Mouse (Mus musculus): ENCODE measurements at regions not wholly inside any gene's neighbourhood (a gene's known extent, or its start where the extent isn't known, plus 50 kb on each side); places are given as distances from the start of the nearest gene placed in this dataset.

DNA sequence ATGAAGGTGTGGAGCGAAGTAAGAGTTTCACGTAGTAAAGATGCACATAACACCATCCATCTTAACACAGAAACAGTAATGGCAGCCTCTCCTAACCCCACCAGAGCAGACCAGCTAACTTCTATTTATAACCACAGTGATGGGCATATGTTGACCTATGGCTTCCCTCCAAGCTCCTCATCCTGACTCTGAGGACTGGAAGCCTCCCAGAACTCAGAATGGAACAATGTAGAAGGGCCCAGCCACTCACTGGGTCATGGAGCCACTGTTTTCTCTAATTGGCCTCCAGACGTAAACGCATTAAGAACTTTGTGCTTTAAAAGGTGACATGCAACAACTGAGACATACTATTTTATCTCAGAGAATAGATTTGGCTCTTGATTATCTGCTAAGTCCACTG lies 77.0 kb downstream of the Irs2 start:
- DNase-seq (ENCODE audit: low read depth), result no peak

DNA sequence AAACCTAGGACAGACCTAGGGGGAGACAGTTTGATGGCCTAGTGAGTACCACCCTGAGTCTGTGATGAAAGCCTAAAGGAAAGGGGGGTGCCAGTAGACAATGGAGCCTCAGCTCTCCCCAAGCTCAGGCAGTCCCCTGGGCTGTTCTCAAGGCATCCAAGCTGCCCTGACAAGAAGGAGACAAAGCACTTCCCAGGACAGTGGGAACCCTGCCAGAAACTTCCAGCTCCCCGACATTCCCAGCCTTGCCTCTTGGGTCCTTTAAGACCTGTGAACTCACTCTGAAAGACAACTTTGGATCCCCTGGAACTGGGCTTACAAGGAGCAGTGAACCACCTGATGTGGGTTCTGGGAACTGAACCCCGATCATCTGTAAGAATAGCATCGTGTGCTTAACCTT lies 79.4 kb downstream of the Irs2 start:
- DNase-seq (ENCODE audit: low read depth), result no peak

DNA sequence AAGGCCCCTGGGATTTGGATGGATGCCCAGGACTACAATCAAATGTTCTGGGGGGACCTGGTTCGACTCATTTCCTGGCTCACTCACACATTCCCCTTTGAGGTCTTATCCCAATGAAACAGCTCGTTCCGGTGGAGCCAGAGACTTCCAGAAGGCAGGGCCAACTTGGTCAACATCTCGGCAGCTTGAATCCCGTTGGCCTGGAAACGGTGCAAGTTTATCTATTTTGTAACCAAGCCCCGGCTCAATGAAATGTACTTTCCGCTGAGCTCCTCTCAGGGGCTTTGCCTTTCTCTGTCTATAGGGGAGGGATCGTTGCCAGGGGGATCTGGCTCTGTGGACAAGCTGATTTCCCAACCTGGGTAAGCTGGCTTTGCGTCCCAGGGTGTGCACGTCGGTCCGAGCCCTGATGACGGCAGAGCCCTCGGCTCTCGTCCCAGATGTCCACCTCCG lies 79.9 kb downstream of the Irs2 start:
- peak; percentile 61 for DNase-seq (ENCODE audit: low read depth)

DNA sequence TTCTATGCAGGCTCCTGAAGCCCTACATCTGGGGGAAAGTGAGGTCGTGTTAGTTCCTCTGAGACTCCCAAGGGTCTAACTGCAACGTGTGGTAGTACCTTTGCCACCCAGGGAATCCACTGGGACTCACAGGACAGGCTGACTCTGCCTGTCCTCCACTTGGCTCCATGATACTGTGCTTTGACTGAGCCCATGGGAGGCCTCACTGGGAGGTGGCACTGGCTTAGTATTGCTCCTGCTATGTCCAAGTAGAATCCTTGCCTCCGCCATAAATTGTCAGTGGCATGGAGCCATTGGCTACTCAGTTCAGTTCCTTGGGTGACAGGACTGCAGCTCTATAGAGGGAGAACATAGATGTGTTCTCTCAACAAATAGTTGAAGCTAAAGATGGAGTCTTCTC lies 81.1 kb downstream of the Irs2 start:
- DNase-seq (ENCODE audit: low read depth), result no peak

DNA sequence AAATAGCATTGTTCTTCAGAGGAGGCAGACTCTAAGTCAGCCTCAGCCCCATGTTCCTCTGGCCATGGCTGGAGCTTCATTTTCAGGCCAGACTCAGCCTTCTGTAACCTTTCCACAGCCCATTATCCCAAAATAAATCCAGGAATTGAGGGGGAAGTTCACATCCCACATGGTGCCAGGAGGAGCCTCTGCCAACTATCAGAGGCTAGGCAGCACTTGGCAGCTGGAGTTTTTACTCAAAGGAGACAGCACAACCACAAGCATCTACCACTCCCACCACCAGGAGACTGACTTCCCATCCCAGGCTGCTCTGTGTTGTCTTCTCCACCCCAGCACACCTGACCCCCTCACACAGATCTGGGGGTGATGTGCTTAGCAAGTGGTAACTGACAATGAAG lies 81.7 kb downstream of the Irs2 start:
- DNase-seq (ENCODE audit: low read depth), result peak; percentile 78

DNA sequence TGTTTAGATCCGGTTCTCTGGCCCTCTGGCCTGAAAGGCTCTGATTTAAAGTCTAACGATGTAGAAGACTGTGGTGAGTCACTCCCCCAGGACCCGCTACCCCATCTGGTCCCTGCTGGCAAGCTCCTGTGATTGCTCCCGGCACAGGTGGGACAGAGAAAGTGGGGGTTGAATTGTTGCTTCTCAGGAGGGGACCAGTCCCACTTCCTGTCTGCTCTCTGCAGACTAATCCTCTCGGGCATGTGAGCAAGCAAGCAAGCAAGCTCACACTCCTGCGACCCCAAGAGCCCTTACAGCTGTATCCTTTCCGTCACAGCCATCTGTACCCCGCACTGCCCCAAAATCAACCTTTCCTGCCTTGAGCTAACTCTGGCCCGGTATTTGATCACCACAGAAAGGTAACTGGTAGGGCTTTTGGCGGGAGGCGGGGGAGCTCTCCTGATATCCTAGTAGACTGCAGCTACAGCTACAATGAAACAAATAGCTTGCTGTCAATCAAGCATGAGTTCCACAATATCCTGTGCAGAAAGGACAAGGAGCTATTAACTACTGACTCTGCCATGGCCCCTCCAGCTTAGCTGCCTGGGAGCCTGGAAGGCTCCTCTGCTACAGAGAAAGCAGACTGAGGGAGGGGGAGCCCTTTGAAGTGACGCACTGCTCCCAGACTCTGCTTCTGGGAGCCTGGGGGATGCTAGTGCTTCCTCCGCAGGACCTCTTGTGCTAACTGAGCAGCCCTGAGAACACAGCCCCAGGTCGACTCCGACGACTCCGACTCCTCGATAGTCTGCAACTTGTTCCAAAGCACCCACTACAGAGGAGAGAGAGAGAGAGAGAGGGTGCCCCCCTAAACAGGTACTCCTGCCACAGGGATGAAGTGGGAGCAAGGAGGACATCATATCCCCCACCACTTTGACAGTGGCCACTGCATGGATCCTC lies 82.4 kb downstream of the Irs2 start:
- peak; percentile 65 for DNase-seq (ENCODE audit: low read depth)

DNA sequence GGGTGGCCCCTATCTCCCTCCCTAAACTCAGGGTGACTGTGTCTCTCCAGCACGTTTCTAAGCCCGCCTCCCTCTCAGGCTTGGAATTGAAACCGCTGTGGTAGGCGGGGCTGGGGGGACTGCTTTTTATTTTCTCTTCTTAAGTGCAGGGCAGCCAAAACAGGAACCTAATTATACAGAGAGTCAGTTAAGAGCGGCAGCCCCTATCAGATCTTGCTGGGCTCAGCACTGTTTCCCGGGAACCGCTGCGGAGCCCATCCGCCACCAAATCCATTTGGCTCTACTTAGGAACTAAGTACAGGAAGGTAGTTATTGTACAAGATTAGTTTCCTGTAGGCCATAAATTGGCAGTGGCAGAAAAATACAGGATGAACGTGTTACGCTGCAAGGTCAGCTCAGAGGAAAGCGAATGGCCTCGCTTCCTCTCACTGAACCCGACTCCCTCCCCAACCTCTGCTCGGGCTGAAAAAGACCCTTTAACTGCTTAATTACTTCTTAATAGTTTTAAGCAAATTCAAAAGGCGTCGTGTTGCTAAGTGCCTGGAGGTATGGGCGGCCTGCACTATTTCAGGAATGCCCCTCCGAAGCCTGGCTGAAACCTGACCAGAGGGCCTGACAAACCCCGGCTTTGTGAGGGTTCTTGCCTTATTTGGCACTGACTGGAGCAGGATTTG lies 83.6 kb downstream of the Irs2 start:
- DNase-seq (ENCODE audit: low read depth), result peak; percentile 50

DNA sequence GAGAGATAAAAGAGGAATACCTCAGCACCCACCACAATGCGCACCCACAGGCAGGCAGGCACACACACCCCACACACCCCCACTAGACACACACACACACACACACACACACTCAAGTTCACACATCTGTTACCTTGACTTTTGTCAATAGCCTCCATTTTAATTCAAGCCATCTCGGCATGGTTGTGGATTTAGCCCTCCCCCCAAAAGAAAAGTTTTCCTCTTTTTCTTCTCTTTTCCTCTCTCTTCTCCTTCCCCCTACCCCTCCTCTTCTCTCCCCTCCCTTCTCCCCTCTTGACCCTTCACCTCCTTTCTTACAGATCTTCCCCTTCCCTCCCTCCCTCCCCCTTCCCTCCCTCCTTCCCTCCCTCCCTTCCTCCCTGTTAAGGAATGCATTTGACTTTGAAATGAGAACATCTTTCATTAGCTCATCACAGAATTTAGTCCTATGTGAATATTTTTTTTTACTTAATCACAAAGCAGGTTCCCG lies 84.2 kb downstream of the Irs2 start:
- no peak for DNase-seq (ENCODE audit: low read depth)

DNA sequence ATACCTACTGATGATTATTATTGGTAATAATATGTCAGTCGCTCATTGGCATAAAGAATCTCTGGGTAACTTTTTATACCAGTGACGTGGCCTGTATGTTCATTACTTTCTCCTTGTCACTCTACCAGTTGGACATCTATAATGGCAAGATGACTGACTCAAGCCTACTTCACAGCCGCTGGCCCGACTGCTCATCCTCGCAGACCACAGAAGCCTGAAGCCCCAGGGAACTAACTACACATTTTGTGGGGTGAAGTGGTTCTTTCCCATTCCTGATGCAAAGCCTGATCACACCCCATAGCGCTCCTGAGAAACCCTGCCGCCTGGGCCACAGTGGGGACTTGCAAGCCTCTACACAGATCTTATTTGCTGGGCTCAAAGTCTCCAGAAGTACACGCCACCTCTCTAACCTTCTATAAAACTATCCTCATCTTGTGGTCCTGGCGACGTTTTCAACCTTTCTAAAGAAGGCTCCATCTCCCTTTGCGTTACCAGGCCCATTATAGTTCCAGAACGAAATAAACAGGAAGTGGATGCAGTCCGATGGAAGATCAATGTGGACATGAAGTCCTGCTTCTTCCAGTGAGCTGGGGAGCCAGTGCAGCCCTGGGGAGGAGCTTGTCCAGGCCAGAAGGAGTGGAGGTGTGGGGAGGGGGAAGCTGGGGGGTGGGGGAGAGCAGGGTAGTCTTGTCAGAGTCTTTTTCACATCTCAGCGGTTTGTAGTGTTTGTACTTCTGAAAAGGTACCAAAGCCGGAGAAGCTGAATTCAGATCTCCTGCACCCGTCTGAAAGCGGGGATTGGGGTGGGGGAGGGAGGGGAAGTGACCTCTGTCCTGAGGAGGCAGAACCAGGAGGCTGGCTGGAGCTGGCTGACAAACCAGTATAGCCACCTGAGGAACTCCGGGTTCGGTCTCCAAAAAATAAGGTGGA lies 84.9 kb downstream of the Irs2 start:
- no peak for DNase-seq (ENCODE audit: low read depth)

DNA sequence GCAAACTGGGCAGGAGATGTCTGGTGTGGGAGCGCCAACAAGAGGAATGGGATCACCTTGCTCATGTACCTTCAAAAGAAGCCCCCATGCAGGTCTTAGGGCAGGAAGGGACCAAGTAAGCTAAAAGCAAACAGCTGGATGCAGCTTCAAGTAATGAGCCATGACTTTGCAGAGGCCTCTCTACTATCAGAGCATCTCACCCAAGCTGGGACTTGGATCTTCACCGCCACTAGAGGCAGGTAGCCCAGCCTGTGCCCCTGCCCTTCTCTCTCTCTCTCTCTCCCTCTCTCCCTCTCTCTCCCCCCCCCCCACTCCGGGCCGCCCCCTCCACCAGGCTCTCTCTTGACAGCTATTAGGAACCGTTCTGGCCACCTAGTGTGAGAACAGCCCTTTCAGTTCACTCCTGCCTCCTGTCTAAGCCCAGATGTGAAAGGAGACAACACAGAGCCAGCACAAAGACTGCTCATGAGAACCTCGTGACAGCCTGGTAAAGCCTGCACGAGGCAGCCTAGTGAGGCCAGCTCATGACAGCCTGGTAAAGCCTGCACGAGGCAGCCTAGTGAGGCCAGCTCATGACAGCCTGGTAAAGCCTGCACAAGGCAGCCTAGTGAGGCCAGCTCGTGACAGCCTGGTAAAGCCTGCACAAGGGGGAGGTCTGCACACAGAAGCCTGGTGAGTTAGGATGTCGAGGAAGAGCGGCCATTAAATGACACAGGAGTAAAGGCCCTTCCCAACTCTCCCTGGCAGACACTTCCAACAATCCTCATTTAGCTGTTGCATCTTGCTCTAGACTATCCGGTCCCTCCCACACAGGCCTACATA lies 85.8 kb downstream of the Irs2 start:
- no peak for DNase-seq (ENCODE audit: low read depth)

DNA sequence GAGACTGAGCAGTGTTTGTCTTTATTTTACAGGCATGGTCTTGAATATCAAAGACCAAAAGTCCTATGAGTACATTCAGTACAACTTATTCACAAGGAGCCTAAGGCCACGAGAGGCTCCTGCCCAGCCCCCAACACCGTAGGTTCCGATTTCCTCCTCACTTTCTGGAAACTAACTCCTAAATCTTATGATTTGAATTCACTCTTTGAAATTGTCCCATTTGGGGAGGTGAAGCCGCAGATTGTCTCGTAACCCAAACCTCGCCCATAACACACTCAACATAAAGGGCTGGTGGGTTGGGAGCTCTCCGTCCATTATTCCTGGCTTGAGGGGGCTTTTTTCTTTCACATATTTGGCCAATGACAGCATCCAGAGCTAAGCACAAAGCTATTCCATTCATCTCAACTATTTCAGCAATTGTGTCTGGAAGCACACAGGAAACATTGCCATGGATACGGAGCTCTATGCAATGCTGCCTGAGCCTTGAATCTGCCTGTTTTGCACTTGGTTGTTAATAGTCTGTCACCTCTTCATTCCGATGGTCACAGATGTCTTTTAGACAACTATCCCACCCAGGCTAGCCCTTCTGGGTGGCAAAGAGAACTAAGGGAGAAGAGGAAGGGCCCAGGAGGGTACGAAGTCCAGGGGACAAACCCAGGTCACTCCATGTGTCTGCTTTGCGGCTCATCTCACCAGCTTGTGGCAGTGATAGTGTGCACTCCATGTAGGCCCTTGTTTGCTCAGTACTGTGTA lies 86.6 kb downstream of the Irs2 start:
- DNase-seq (ENCODE audit: low read depth), result peak; percentile 39

DNA sequence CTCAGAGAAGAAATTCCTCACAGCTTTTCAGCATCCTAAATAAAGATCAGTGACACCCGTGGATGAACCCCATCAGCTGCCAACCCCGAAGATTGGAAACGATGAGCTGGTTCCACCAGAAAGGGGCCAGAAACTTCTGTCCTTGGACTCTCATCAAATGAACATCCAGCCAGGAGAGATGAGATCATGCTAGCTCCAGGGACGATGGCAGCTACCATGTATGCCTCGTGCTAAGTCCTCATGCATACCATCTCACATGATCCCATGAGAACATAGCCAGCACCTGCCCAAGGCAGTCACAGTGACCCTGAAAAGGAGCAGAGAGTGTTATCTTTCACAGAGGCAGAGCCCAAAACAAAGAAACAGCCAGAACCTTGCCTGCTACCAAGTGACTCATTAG lies 88.6 kb downstream of the Irs2 start:
- DNase-seq (ENCODE audit: low read depth), result no peak

DNA sequence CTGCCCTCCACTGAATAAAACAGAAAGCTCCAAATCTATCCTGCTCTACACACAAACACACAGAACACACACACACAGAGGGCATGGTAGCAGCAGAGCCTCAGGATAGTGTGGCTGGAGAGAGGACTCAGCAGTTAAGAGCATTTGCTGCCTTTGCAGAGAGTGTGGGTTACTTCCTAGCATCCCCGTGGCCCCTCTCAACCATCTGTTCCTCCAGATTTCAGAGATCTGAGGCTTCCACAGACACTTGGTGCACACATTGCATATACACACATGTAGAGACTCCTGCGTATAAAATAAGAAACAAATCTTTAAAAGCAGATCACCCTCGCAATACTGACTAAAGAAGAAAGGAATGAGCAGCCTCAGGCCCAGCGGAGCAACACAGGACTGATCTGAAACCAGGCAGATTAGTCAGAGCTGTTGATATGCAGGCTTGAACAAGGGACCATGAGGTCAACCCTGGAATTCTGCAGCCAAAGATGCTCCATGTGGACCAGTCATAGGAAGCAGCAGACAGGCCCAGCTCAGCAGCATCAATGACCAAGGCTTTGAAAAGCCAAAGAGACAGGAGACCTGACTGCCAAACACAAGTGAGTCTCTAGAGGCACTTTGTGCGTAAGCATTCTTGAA lies 89.7 kb downstream of the Irs2 start:
- DNase-seq (ENCODE audit: low read depth), result peak; percentile 51

DNA sequence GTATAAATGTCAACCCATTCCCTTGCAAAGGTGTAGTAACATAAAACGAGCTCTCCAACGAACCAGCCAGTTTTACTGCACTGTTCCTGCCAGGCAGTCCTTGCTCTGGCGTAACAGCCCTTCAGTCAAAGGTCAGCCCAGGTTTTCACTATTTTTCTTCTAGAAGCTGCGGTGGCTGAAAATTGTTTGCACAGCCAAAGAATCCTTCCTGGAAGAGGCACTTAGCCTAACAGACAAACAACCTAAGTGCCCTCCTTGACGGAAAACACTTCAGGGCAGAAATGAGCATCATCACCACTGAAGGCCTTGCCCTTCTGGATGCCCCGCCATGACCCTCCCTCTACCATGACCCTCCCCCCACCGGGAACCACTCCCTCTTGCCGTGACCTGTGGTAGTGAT lies 93.6 kb downstream of the Irs2 start:
- DNase-seq (ENCODE audit: low read depth), result no peak

DNA sequence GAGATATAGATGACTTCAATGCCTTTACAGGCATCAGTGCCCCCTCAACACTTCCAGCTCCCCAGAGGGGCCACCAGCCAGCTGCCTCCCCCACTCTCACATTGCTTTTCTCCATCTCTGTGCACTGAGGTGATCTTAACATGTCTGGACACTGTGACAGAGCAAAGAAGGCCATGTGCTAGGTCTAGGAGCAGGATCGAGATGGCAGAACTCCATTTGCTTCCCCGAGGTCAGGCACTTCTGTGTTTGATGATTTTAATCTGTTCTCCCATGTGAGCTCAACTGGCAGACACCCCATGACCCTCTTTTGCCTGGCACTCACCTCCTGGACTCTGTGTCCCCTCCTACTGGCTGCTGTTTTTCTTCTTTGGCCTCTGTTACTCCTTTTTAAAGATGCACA lies 95.8 kb downstream of the Irs2 start:
- DNase-seq (ENCODE audit: low read depth), result no peak

DNA sequence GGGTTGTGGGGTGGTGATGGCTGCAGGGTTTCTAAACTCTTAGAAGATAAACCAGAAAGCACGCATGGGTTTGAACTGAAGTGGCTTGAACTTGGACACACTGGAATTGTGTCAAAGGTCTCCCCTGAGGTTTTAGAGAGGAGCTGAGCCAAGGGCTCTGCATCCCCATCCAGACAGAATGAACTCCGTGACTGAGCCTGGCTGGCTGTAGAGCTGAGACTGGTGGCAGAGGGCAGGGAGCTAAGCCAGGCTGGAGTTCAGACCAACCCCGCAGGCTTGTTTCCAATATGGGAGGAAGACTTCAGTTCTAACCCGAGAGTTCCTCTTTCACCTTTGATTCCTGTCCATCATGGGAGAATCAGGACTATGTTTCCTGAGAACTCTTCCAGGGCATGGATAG lies 96.9 kb downstream of the Irs2 start:
- no peak for DNase-seq (ENCODE audit: low read depth)

DNA sequence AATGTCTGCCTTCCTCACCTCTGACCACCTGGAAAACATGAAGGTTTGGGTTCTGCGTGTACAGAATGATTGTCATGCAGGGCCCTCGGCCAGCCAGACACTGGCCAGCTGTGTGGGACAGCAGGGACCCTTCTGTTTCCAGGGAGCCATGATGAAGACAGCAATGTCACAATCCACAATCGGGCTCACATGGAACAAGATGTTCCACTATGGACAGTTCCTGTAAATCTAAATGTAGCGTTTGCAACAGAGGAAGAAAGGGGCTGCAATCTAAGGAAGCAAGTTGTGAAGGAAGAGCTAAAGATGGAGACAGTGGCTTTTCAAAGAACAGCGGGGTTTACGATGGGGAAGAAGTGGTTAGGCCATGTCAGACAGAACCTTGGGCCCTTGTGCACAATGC lies 97.3 kb downstream of the Irs2 start:
- no peak for DNase-seq (ENCODE audit: low read depth)

DNA sequence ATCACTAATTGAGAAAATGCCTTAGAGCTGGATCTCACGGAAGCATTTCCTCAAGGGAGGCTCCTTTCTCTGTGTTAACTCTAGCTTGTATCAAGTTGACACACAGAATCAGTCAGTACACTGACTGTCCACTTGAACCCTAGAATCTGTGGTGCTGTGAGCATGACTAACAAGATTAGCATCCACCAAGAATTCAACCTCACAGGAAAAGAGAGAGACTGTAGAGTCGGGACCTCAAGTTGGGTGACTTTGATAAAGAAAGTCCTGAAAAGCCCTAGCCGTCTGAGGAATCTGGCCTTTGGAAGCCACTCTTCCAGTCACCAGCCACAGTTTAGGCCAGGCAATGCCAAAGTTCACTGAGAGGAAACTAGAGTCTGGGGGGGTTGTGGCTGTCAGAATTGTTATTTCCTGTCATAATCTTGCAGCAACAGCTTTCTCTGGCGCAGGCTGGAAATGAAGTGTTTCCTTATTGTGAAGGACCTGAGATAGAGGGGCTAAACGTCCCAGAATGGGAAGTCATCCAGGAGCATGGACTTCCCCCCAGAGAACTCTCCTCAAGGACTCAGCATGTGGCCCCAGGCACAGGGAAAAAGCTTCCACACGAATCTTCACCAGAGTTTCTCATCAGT lies 97.9 kb downstream of the Irs2 start:
- peak; percentile 51 for DNase-seq (ENCODE audit: low read depth)

DNA sequence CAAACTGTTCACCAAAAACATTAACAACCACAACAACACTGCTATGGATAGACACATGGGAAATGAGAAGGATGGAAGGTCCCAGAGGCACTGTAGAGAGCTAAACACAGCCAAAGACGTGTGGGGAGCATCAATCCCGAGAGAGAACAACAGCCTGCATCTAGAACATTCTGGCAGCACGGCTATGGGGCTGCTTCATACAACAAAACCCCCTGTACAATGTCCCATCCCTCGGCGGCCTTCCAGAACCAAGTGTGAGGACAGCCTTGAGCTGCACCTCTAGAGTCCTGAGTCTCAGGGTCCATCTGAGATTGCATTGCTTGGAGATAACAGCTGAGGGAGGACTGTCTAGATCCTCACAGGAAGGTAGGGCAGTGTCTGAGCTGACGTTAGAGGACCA lies 99.1 kb downstream of the Irs2 start:
- no peak for DNase-seq (ENCODE audit: low read depth)

DNA sequence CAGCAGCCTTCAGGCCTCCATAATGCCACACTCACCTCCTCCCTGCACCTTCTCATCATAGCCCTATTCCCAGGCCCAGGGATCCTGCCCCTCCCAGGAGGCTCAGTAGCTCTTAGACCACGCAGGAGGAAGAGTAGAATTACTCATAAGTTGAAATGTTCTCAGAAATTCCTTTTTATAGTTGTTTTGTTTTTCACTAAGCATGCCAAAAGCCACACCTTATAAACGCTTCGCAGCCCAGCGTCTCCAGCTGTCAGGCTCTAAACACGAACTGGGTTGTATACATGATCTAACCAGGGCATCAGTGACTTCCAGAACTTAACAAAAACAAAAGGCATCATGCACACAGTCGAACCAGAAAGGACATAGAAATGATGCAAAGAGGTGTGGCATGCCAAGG lies 101.9 kb downstream of the Irs2 start:
- peak; percentile 48 for DNase-seq (ENCODE audit: low read depth)

Measured in NIH3T3 (cell line).